Mouse (Mus musculus) heart, postnatal 14 days (tissue): Measurements from ENCODE around the gene A4galt. TPM values are rescaled to one million over a fixed set of nuclear protein-coding genes. Genes with fewer than 3 reads are reported as not detected.
A peak's percentile ranks its signal among the peaks of the same experiment; 100 is the strongest.
"Not testable (repeated sequence)": the region's sequence is repeated elsewhere in the genome, so short reads cannot be mapped to it uniquely, and the experiment has no call there.

Source experiments
- DNase-seq, 2 experiments: peaks; one replicate each; pipeline ENCODE4 v3.0.0; 2021 to 2022
- intact Hi-C: fragments of 180-260 bp; cut with DNase I; formaldehyde crosslinking; loops from one replicate; pipeline ENCODE4 v1.15.1; 2025
- total RNA-seq, 2 experiments: library from RNA; stranded (reverse); gene quantifications; 2 replicates each; pipeline ENCODE4 v1.2.3; 2021

A4galt gene
- total RNA-seq, 2 experiments from 2014 or later = 4.9 to 5.1 TPM

- DNase-seq, intact Hi-C loops: not testable (repeated sequence)
Observed at GRCm38 (mm10) chr15:83271221-83271620, 19.6 kb upstream of the A4galt start.

- intact Hi-C loops = not testable (repeated sequence)
Observed at GRCm38 (mm10) chr15:83269985-83270384, 18.4 kb upstream of the A4galt start.

GRCm38 (mm10) chr15:83268428-83268827 is 16.9 kb upstream of the A4galt start:
- peak; percentile 43 to 51 for DNase-seq
- intact Hi-C loops = not testable (repeated sequence)

More at GRCm38 (mm10) chr15:83269985-83270384, 18.4 kb upstream of the A4galt start:
- DNase-seq = not testable (repeated sequence)

GRCm38 (mm10) chr15:83265269-83265668 is 13.7 kb upstream of the A4galt start:
- no peak for DNase-seq
- intact Hi-C loops = no loop called here

GRCm38 (mm10) chr15:83263405-83263804 is 11.8 kb upstream of the A4galt start:
- no peak for DNase-seq
- intact Hi-C loops = no loop called here

- peak; percentile 13 to 36 for DNase-seq
- intact Hi-C loops = no loop called here
Observed at GRCm38 (mm10) chr15:83257906-83258305, 6.3 kb upstream of the A4galt start.

GRCm38 (mm10) chr15:83256491-83256890 is 4.9 kb upstream of the A4galt start:
- intact Hi-C loops = no loop called here
- no peak for DNase-seq

- no peak for DNase-seq
Observed at GRCm38 (mm10) chr15:83255944-83256343, 4.4 kb upstream of the A4galt start.

GRCm38 (mm10) chr15:83255191-83255782 is 3.7 kb upstream of the A4galt start:
- intact Hi-C loops = no loop called here
- no peak for DNase-seq

More at GRCm38 (mm10) chr15:83255944-83256343, 4.4 kb upstream of the A4galt start:
- intact Hi-C loops = no loop called here

GRCm38 (mm10) chr15:83254372-83255070 is 2.9 kb upstream of the A4galt start:
- intact Hi-C loops = loop anchor here (5.0 kb wide), 2 partner anchors 42 to 43 kb away; no protein-coding TSS in a partner anchor
- DNase-seq = no peak

- intact Hi-C loops = loop anchor here (5.0 kb wide), 2 partner anchors 40 to 45 kb away; no protein-coding TSS in a partner anchor
- peak; percentile 34 to 42 for DNase-seq
Observed at GRCm38 (mm10) chr15:83252060-83252459, 486 bp upstream of the A4galt start.

- no peak for DNase-seq
- intact Hi-C loops = loop anchor here (5.0 kb wide), 2 partner anchors 38 to 47 kb away; no protein-coding TSS in a partner anchor
Observed at GRCm38 (mm10) chr15:83250651-83251175, 861 bp downstream of the A4galt start.

GRCm38 (mm10) chr15:83249535-83250287 is 1.9 kb downstream of the A4galt start:
- no peak for DNase-seq
- intact Hi-C loops = loop anchor here (5.0 kb wide), 2 partner anchors 37 to 48 kb away; no protein-coding TSS in a partner anchor

GRCm38 (mm10) chr15:83248236-83248844 is 3.2 kb downstream of the A4galt start:
- no peak for DNase-seq
- intact Hi-C loops = no loop called here

- intact Hi-C loops = no loop called here
Observed at GRCm38 (mm10) chr15:83244371-83244770, 7.2 kb downstream of the A4galt start.

GRCm38 (mm10) chr15:83241961-83242680 is 9.5 kb downstream of the A4galt start:
- DNase-seq = no peak

More at GRCm38 (mm10) chr15:83244371-83244770, 7.2 kb downstream of the A4galt start:
- no peak for DNase-seq

GRCm38 (mm10) chr15:83241497-83241896 is 10.1 kb downstream of the A4galt start:
- intact Hi-C loops = no loop called here
- DNase-seq = no peak

More at GRCm38 (mm10) chr15:83241961-83242680, 9.5 kb downstream of the A4galt start:
- intact Hi-C loops = no loop called here

- DNase-seq = no peak
- intact Hi-C loops = no loop called here
Observed at GRCm38 (mm10) chr15:83237460-83238243, 13.9 kb downstream of the A4galt start.

- intact Hi-C loops = no loop called here
Observed at GRCm38 (mm10) chr15:83236824-83237223, 14.8 kb downstream of the A4galt start.

More at GRCm38 (mm10) chr15:83236824-83237223, 14.8 kb downstream of the A4galt start:
- no peak for DNase-seq
